Mouse (Mus musculus) small intestine, adult 2 months (tissue): ENCODE measurements around the gene Wsb2. TPM values are rescaled to one million over a fixed set of nuclear protein-coding genes. Genes with fewer than 3 reads are reported as not detected.

Source experiments
- H3K27ac ChIP-seq: fragments of 200-500 bp; 2 replicates; pipeline ENCODE4 v1.5.1; 2012; ENCODE audit warnings: low read depth, low read length, control low read depth, inconsistent platforms; ENCODE audit not compliant: insufficient read depth
- H3K27me3 ChIP-seq: fragments of 200-500 bp; 2 replicates; pipeline ENCODE4 v1.6.1; 2012; ENCODE audit warnings: mild to moderate bottlenecking, moderate library complexity, low read length, inconsistent platforms; ENCODE audit not compliant: control insufficient read depth, insufficient read depth
- H3K36me3 ChIP-seq: fragments of 200-500 bp; 2 replicates; pipeline ENCODE4 v1.6.1; 2012; ENCODE audit warnings: mild to moderate bottlenecking, low read length, control low read depth, inconsistent platforms; ENCODE audit not compliant: control insufficient read depth, insufficient read depth
- H3K4me1 ChIP-seq: fragments of 200-500 bp; 2 replicates; pipeline ENCODE4 v1.6.1; 2012; ENCODE audit warnings: low read length, inconsistent platforms, mixed read lengths; ENCODE audit not compliant: control insufficient read depth, insufficient read depth, insufficient read length
- H3K4me3 ChIP-seq: fragments of 200-500 bp; 2 replicates; pipeline ENCODE4 v1.5.1; 2012; ENCODE audit warnings: low read depth, mild to moderate bottlenecking, control low read depth, inconsistent platforms, low read length, moderate library complexity
- CTCF ChIP-seq: fragments of 200-500 bp; IDR thresholded peaks from 2 replicates; pipeline ENCODE4 v1.5.1; 2012; ENCODE audit warnings: low read depth, mild to moderate bottlenecking, control low read depth, inconsistent platforms, low read length, moderate library complexity, mixed read lengths; ENCODE audit not compliant: insufficient replicate concordance, insufficient read length; ENCODE audit errors: extremely low read depth
- POLR2A ChIP-seq: fragments of 200-500 bp; IDR thresholded peaks from 2 replicates; pipeline ENCODE4 v1.6.1; 2012; ENCODE audit warnings: low read depth, mild to moderate bottlenecking, control low read depth, inconsistent platforms, low read length, moderate library complexity
- WGBS: fragments of 180-500 bp; shearing (Covaris S2); methylation state at CpG from one replicate; pipeline ENCODE4 v1.1.7; 2018; 5-methylcytosine and 5-hydroxymethylcytosine counted together
- polyA plus RNA-seq: library from polyadenylated mRNA; depleted of rRNA; stranded (reverse); fragments of >200 nt; gene quantifications from 2 replicates; pipeline ENCODE4 v1.2.3, GENCODE M21; 2012; rRNA removed

The Wsb2 gene
- 84.3 and 194 TPM in 2 replicates for polyA plus RNA-seq

- peak within 1 kb of the TSS; percentile 90 for H3K4me3 ChIP-seq
- under 1% methylated on average over 38 of the region's 54 CpGs for WGBS
- peak within 1 kb of the TSS; percentile 90 for H3K27ac ChIP-seq
- no peak for TF ChIP-seq POLR2A
- no peak for TF ChIP-seq CTCF
- peaks cover 15% of the 10 kb centered on the region for H3K36me3 ChIP-seq
- peaks cover 25% of the 10 kb centered on the region for H3K4me1 ChIP-seq
- no peaks in the 10 kb centered on the region for H3K27me3 ChIP-seq
These were observed at the start of gene Wsb2 for GRCm38 (mm10) chr5:117357129-117357477. Gene Wsb2, plus strand, starts transcription at chr5:117357304.

GRCm38 (mm10) chr5:117307699-117308098 is 49.4 kb upstream of the Wsb2 start:
- WGBS, result 7% methylated on average over 11 of the region's 11 CpGs
- H3K27ac ChIP-seq, result no peak overlapping the region
- H3K27me3 ChIP-seq, result no peaks in the 10 kb centered on the region
- H3K4me3 ChIP-seq, result no peak overlapping the region
- no peaks in the 10 kb centered on the region for H3K4me1 ChIP-seq
- peak; percentile 92 for TF ChIP-seq CTCF
- TF ChIP-seq POLR2A, result no peak
- no peaks in the 10 kb centered on the region for H3K36me3 ChIP-seq

- 8% methylated on average over 14 of the region's 14 CpGs for whole genome bisulfite sequencing
- Histone ChIP-seq H3K4me3 (peak overlapping the region; percentile 35), H3K27me3 (no peaks in the 10 kb centered on the region), H3K36me3 (no peaks in the 10 kb centered on the region), H3K4me1 (peaks cover 8% of the 10 kb centered on the region), H3K27ac (peak overlapping the region; percentile 30; the same call in 1 of the 2 replicates)
- TF ChIP-seq POLR2A (no peak), CTCF (no peak)
These were observed 43.7 kb upstream of the Wsb2 start for GRCm38 (mm10) chr5:117313420-117313819.

- peak overlapping the region; percentile 35 for H3K4me3 ChIP-seq
- H3K27ac ChIP-seq, result peak overlapping the region; percentile 30
- 16% methylated on average over 10 of the region's 10 CpGs for WGBS
- TF ChIP-seq POLR2A (no peak), CTCF (no peak)
- peaks cover 8% of the 10 kb centered on the region for H3K4me1 ChIP-seq
- no peaks in the 10 kb centered on the region for H3K27me3 ChIP-seq
- H3K36me3 ChIP-seq, result no peaks in the 10 kb centered on the region
These were observed 43.2 kb upstream of the Wsb2 start for GRCm38 (mm10) chr5:117313909-117314308.

GRCm38 (mm10) chr5:117314587-117315428 is 42.3 kb upstream of the Wsb2 start:
- H3K36me3 ChIP-seq, result no peaks in the 10 kb centered on the region
- no peaks in the 10 kb centered on the region for H3K27me3 ChIP-seq
- no peak overlapping the region for H3K4me3 ChIP-seq
- peaks cover 8% of the 10 kb centered on the region for H3K4me1 ChIP-seq
- TF ChIP-seq CTCF (no peak), POLR2A (no peak)
- H3K27ac ChIP-seq, result peak overlapping the region; percentile 46
- 14% methylated on average over 9 of the region's 9 CpGs for WGBS

GRCm38 (mm10) chr5:117318741-117319629 is 38.1 kb upstream of the Wsb2 start, which contains the start of gene Vsig10:
Gene Vsig10, plus strand, starts transcription at chr5:117319083.
- Histone ChIP-seq H3K36me3 (no peaks in the 10 kb centered on the region), H3K27ac (peak within 1 kb of the TSS; percentile 83), H3K4me1 (peaks cover 22% of the 10 kb centered on the region), H3K27me3 (no peaks in the 10 kb centered on the region), H3K4me3 (peak within 1 kb of the TSS; percentile 88)
- under 1% methylated on average over 69 of the region's 81 CpGs for WGBS
- TF ChIP-seq POLR2A, result peak; percentile 78; the same call in 1 of the 2 replicates
- no peak; the same call in 1 of the 2 replicates for TF ChIP-seq CTCF
